Mouse (Mus musculus): ENCODE results near the gene Wfdc2. TPM values are rescaled to one million over a fixed set of nuclear protein-coding genes. Genes with fewer than 3 reads are reported as not detected.

Gene Wfdc2
- total RNA-seq (2021), result under 1 TPM; 0.55 to 0.77 TPM

- no peak for DNase-seq
These were observed at the start of gene Wfdc2 for GRCm38 (mm10) chr2:164562391-164563188. Gene Wfdc2, plus strand, starts transcription at chr2:164562413.

DNA sequence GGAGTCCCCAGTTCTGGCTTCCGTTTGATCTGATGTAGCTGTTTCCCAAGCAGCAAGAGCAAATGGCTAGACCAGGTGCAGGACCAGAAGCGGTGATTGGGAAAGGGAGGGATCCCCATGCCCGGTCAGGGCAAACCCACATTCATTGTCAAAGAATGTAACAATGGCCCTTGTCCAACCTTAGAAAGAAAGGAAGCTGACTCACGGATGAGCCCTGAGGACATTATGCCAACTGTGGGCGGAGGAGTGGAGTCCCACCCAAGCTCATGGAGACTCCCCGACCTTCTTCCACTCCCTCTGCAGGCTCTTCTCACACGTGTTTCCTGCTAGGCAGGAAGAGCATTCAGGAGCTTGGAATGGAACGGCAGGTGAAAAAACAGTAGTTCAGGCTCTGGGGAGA lies 48.8 kb upstream of the Wfdc2 start:
- DNase-seq, result peak; percentile 57

DNA sequence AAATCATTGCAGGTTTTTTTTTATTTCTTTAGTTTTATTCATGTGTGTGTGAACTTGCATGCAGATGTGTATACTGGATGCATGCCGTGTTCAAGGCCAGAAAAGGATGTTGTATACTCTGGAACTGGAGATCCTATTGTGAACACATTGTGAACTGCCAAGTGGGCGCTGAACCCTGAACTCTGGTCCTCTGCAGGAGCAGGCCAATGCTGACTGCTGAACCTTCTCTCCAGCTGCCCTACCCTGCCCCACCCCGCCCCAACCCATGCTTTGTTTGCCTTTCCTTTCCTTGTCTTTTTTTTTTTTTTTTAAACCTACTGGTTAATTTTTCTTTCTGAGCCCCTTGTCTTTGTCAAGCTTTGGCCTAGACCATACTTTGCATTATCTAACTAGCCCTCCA lies 47.3 kb upstream of the Wfdc2 start:
- no peak for DNase-seq

GRCm38 (mm10) chr2:164515897-164516296 lies 46.3 kb upstream of the Wfdc2 start:
- DNase-seq, result no peak

DNA sequence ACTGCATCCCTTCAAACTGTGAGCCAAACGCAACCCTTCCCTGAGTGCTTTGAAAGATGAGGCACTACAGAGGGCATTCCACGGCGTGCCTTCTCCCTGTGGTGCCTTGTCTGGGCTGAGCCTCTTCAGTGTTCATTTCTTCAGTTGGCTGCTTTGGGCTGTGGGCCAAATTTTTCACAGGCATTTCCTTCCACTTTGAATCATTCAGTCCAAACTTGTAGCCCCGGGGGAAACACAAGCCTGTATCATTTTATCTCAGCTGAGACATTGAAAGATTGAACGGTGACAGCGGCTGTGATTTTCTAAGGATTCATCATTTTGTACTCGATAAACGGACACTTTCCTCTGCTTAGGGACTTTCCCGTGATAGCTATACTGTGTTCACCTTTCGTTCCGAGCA lies 45.6 kb upstream of the Wfdc2 start:
- no peak for DNase-seq

GRCm38 (mm10) chr2:164517485-164518221 lies 44.6 kb upstream of the Wfdc2 start:
- peak; percentile 74 for DNase-seq

DNA sequence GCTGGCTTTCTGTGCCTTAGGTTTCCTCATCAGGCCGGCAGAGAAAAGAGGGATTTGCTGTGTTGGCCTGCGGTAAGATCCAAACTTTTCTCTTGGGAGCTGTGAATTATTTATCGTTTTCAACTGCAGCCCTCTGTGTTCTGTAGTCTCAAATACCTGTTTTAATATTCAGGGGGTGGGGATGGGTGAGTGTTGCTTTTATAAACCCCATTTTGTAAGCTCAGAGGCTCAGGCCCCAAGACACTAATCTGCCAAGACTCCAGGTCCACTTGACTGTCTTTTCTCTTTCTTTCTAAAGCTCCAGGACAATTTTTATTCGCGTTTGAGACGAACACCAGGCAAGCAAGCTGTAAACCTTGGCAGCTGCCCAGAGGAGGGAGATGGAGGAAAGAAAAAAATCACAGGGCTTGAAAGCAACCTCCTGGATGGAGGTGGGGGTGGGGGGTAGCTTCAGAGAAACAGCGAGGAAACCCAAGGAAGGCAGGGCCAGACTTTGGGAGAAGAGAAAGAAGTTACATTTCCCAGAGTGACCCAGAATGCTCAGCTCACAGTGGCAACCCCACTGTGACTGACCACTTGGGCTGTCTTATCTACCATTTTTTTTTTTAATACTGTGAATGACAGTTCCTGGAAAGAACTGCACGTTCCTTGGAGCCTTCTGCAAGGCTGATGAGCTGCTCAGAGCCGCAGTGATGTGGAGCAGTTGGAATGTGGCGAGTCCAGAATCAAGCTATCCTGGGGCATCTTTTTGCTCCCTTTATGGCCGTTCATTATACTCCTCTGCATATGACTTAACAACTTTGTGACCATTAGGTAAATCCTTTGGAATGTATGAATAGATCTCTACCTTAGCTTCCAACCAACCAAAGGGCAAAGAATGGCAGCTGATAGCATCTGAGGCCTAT lies 43.7 kb upstream of the Wfdc2 start:
- no peak for DNase-seq

- DNase-seq, result no peak
These were observed 43.1 kb upstream of the Wfdc2 start for GRCm38 (mm10) chr2:164519171-164519526.

GRCm38 (mm10) chr2:164520782-164521181 lies 41.4 kb upstream of the Wfdc2 start:
- peak; percentile 68 for DNase-seq

DNA sequence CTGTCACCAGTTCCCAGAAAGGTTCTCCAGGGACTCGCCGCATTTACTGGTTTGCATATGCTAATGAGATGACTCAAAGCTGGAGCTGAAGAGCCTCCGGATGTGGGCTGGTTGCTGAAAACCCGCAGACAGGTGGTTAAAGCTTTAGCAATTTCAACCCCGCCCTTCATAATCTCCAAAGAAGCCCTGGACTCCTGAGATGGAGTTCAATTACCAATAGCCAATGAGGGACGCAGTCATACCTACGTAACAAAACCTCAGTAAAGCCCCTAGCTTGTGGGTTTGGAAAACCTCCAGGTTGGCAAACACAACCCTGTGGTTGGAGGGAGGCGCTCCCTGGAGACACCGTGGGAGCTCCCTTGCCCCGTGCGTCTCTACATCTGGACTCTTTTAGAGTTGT lies 40.4 kb upstream of the Wfdc2 start:
- no peak for DNase-seq

DNA sequence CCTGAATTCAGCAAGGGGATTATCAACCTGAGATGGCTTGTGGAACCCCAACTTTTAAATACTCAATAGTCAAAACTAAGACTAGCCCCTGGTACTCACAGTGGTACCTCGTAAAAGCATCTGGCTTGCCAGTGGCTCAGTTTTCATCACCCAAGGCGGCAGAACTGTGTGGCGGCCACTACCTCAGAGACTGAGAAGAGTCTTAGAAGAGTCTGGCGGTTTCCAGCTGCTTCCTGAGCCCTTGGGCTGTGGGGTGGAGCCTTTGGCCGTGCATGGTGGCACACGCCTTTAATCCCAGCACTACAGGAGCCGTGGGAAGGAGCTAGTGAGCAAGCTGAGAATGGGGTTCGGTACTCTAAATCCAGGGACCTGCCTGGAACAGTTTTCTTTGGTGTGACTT lies 39.9 kb upstream of the Wfdc2 start:
- no peak for DNase-seq

- DNase-seq, result no peak
These were observed 38.9 kb upstream of the Wfdc2 start for GRCm38 (mm10) chr2:164523301-164523773.

GRCm38 (mm10) chr2:164528557-164528956 lies 33.7 kb upstream of the Wfdc2 start:
- no peak for DNase-seq

DNA sequence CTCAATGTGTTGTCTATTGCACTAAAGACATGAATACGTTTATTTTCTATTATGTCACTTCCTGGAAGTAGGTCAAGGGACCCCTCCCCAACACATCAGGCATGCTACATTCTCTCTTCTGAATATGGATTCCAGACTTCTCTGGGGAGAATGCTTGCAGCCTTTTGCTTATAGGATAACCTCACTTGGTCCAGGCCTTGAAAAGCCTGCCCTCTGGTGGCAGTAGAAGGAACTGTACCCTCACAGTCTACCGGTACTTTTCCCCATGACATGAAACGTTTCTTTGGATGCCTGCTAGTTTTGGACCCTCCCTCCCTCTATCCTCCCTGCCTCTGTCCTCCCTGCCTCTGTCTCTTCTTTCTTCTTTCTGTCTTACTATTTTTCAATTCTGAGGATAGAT lies 31.0 kb upstream of the Wfdc2 start:
- DNase-seq, result peak; percentile 84

- DNase-seq, result no peak
These were observed 27.9 kb upstream of the Wfdc2 start for GRCm38 (mm10) chr2:164534315-164534714.

DNA sequence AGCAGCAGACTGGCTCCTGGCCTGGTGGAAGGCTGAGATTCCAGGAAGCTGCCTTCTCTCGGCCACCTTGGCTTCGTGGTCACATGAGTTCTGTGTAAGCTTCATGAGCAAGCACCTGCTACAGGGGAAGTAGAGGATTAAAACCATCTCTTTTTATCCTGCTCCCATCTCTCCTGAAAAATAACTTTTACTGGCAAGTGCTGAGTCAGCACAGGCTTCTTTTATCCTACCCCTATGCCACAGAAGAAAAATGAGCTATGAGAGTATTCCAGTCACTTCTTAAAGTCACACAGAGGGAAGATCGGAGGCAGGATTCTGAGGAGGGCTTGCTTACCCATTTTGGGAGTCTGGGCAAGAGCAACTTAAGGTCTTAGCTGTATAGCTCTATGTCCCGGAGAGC lies 25.2 kb upstream of the Wfdc2 start:
- no peak for DNase-seq

DNA sequence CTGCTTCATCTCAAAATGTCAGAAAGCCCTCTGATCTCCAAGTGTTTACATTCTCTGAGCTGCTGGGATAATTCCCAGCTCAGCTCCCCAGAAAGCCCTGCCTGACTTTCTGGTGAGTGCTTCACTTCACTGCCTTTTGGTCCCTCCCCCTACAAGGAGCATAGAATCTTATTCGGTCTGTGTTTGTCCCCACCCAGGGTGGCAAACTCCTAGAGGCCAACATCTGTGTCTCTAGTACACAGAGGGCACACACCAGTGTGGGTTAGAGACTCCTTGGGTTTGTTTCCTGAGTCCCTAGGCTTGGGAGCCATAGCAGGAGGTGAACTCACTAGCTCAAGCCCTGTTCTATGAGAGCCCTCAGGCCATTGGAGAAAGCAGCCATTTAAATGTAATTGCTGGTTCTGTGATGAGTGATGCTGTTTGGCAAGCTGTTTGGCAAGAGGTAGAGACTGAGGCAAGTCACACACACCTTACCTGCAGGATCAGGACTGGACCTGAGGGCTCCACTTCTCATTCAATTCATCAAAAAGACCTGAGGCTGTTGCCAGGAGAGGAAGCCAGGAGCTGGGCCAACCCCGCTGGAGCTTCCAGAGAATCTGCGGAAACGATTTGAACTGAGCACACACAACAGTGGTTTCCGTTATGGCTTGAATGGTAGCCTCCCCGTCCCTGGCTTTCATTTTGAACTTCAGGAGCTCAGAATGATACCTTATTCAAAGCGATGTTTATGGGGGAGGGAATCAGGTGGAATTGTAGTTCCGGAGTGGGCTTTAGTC lies 21.4 kb upstream of the Wfdc2 start:
- DNase-seq, result no peak

- no peak for DNase-seq
These were observed 20.1 kb upstream of the Wfdc2 start for GRCm38 (mm10) chr2:164542132-164542531.

GRCm38 (mm10) chr2:164542598-164542997 lies 19.6 kb upstream of the Wfdc2 start:
- no peak for DNase-seq

DNA sequence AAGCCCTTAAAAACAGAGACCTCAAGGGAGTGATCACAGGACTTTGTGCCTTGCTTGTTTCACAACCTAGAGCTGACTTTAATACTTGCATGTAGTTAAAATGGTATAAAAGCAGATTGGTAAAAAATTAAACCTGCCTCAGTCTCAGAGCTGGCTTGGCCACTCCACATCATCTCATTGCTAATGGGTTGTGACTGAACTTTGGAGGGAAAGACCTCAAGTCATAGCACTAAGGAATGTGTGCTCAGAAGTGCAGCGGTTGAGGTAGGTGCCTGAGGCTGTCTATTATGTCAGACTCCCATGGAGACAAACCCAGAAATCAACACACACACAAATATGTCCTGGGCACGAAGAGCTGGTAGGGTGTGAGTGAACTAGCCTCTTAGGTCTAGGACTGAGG lies 18.5 kb upstream of the Wfdc2 start:
- no peak for DNase-seq

- DNase-seq, result no peak
These were observed 17.6 kb upstream of the Wfdc2 start for GRCm38 (mm10) chr2:164544454-164545097.

DNA sequence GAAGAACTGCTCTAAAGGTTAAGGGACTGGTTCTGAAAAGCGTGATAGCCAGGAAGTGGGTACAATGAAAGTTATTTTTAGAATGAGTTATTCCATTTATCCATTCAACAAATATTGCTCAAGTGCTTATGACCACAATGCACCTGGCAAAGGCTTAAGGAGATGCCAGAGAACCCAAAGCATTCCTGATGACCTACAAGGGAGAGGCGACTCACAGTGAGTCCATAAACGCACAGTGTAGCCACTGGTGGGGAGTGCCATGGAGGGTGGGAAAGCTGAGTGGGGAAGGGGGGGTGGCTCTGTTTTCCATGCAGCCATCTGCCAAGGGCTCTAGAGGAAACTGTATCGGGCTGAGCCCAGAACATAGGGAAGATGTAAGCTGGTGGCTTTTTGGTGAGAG lies 12.9 kb upstream of the Wfdc2 start:
- DNase-seq, result no peak

Measured in heart, postnatal 4 days (tissue).